Mouse (Mus musculus) spleen, postnatal 36 days (tissue): Measurements from ENCODE around the gene Ddx55.

Source experiments
- DNase-seq, 2 experiments: peaks; one replicate each; pipeline ENCODE4 v3.0.0; 2022; ENCODE audit warnings: low spot score in 2 of 2, mixed read lengths in 1 of 2

The Ddx55 gene

DNA sequence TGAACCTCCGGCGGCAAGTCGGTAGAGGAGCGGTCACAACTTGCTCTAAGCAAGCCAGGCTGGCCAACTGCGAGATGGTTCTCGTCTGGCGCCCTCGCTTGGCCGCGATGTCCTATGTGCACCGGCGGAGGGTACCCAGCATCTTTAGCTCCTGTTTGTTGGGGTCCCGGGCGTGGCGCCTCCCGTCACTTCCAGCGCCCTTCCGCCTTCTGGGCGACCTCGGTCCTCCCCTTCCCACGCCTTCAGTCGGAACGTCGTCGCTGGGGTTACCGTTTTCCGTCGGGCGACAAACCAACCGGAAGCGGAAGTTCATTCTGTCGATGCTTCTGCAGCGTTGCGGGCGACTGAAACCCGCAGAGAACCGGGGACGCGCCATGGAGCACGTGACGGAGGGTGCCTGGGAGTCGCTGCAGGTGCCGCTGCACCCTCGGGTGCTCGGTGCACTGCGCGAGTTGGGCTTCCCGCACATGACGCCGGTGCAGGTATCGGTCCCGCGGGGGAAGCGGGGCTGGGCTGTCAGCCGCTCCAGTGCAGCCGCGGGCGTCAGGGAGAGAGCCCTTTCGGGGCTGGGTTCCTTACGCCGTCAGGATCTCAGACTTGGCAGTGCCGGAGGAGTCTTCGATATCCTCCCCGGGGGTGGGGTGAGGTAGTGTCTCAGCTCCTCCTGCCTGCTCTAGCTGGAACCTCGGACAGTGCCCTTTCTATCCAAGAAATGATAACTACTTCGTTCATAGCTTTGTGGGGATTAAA is at the start of gene Ddx55:
TSS of gene Ddx55 (plus strand) at position 307 of the 750 bp plus-strand sequence.
- peak; percentile 91 to 93 for DNase-seq

DNA sequence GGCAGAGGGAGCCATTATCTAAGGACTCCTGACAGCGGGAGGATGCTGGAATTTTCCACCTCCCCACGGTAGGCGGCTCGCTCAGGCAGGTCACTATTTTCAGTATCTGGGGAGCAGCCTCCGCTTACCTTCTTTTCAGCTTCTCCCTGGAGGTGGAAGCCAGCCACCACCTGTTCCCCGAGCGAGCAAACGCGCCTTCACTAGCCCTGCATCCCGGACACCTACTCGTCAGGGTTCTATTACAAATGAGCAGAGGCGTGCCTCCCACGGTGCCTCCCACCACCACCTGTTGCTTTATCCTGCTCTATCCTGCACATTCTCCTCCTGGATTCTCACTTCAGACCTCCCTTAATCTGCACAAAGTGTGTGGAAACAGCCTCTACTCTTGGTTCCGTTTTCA is 48.9 kb upstream of the Ddx55 start:
- DNase-seq = no peak

DNA sequence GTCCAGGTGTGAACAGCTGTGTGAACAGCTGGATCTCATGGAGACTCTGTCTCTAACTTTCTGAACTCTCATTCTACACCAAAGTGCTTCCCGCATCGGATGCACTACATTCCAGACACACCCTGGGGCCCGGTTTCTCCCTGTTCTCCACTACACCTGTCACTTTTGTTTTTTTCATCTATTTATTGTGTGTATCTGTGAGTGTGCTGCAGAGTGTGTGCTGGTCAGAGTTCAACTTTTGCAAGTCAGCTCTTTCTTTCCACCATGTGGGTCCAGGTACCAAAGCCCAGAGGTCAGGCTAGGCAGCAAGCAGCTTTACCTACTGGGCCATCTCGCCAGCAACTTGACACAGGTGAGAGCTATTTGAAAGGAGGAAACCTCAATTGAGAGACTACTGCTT is 47.4 kb upstream of the Ddx55 start:
- DNase-seq = no peak

DNA sequence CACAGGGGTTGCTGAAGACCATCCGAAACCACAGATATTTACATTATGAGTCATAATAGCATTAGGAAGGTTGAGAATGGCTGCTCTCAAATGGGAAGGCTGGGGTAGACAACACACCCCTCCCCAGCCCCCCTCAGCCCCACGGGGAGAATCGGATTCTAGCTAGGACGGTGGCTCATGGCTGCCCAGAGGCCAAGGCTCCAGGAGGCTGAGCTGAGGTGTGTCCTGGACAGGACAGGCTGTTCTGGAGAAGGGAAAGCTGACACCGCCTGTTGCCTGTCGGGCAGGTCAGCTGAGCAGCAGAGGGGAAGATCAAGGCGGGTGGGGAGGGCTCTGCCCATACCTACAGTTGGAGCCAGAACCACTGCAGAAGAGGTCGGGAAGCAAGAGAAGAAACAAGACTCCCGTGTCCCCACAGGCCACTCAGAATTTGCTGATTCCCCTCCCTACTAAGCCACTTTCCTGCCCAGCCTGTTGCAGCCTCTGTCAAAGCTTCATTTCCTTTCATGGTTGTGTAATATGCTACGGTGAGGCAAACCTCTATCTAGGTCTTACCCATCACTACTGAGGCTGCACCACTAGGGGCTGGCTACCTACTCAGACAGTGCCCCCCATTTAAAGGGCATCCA is 45.8 kb upstream of the Ddx55 start:
- DNase-seq = no peak

DNA sequence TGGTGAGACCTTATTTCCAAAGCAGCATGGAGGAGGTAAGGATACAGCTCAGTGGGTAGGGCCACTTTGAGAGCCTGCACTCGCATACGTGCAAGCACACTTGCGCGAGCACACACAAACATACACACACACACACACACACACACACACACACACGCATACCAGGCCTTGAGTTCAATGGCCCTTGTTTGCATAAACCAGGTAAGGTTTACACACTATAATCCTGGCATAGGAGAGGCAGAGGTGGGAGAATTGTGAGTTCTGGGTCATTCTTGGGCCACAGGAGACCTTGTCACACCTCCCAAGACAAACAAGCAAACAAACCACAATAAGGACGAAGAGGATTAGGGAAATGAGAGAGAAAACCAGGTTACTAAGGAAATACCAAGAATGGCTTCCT is 43.5 kb upstream of the Ddx55 start:
- no peak for DNase-seq

DNA sequence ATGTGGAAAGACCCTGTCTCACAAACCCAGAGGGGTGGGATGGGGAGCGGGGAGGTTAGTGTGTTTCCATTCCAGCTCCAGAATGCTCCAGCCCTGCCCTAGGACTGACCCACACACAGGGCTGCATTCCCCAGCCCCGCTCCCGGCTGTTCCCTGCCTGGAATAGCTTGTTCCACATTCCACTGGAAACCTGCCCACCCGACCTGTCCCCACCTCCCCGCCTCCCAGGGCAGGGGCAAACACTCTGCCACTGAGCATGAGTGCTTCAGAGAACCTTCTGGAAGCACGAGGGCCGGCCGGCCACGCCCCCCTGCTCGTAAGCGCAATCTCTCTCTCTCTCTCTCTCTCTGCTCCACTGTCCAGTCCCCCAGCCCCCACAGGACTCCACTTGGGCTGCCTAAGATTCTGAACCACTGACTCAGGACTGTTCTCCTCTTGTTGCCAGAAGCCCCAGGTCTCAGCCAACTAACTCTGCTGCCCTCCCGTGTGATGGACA is 42.9 kb upstream of the Ddx55 start:
- DNase-seq = no peak

DNA sequence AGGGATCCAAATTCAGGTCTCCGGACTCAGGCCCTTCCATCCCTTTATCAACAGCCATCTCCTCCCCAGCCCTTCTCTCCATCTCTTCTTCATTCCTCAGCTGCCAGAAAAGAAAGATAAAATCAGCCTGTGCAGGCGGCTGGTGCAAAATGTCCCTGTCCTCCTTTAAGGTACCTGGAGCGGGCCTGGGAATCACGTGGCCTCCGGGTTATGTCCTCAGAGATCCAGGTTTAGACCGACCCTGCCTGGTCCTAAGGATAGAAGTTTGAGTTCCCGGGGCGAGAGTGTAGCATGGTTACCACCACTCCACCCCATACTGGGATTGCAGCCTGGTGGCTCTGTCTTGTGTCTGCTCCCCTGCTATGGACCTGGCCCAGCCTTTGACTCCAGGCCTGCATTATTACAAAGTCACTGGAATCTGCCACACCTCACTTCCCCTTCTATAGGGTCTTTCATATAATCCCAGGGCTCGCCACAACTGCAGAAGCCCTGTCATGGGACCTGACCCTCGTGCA is 42.1 kb upstream of the Ddx55 start:
- DNase-seq = no peak

DNA sequence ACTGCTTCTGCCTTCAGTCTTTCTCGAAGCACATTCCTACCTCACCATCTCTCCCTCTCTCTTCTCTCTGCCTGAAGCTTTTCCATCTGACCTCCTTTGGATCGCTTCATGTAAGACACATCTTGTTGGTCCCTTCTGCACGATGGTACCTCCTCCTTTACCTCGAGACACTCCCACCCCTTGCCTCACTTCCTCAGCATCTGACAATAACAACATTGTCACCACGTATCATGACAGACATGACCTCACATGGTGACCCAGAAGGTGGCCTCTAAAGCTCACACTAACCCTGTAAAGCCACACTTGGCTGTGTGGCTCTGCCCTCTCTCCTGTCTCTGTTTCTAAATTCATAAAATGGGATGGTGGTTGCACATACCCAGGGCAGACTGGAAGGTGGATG is 36.9 kb upstream of the Ddx55 start:
- DNase-seq = no peak

DNA sequence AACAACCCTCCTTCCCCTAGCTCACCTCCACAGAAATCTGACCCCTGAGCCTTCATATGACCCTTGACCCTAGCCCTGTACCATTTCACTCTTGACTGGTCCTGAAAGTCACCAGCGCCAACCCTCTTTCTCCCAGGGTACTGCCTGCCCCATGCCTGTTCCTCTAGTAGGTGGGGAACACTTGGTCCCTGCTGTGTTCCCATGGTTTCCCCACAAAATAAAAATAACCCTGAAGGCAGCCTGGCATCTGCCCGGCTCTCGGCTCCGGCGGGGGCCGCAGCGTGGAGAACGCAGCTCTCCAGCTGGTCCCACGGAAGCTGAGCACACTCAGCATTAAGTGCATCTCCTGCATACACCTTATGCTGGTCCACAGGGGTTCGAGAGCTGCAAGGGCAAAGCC is 34.0 kb upstream of the Ddx55 start:
- DNase-seq = no peak

DNA sequence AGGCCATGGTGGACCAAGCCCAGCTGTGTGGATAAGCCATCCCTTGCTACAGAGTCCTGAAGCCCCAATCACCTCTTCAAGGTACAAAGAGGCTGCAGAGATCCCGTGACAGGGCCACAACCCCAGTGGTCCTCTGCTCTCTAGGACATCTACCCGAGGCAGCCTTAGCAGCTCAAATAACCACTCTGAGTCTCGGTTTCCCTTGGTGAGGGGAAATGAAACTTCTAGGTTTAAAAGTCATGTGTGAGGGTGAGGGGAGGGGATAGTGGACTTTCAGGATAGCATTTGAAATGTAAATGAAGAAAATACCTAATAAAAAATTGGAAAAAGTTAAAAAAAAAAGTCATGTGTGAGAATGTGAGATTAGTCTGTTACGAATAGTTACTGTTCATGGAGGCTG is 31.1 kb upstream of the Ddx55 start:
- peak; percentile 32 to 47 for DNase-seq

DNA sequence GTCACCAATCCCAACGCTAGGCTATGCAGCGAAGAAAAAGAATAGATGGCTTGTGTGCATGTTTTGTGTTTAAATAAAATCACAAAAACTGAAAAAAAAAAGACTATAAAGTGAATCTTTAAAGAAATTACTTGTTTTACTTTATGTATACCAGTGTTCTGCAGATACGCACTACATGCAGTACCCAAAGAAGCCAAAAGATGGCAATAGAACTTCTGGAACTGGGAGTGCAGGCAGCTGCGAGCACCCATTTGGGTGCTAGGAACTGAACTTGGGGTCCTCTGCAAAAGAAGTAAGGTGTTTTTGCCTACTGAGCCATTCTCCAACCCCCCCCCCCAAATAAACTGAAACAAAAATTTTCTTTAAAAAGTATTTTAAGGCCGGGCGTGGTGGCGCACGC is 29.6 kb upstream of the Ddx55 start:
- DNase-seq = no peak

DNA sequence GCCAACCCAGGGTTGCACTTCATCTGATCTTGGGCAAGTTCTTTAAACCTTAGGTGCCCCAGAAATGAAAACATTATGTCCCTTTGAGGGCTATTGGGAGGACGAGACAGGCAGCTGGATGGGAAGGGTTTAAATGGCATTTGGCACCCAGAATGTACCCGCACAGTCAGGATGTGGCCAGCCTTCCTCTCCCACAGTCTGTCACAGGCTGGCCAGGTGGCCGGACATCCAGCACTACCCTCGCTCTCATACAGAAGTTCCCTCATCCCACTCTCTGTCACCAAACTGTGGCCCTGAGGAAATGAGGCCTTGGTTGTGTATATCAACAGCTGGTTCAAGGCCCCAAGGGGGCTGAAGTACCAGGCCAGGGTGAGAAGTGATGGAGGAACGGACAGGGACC is 27.7 kb upstream of the Ddx55 start:
- DNase-seq = no peak

DNA sequence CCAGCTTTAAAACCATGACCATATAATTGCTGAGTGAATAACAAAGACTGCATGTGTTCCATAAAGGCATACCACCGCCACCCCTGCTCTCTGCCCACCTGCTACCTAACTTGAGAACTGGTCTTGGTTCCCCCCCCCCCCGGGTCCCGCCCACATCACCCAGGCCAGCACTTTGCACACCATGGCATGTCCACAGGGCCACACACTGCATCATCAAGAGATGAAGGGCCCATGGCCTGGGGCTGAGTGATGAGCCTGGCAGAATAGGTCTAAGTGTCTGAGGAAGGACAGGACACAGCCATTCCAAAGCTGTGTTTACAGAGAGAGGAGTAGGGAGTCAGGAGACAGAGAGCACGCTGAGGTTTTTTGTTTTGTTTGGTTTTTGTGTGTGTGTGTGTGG is 24.3 kb upstream of the Ddx55 start:
- no peak for DNase-seq

DNA sequence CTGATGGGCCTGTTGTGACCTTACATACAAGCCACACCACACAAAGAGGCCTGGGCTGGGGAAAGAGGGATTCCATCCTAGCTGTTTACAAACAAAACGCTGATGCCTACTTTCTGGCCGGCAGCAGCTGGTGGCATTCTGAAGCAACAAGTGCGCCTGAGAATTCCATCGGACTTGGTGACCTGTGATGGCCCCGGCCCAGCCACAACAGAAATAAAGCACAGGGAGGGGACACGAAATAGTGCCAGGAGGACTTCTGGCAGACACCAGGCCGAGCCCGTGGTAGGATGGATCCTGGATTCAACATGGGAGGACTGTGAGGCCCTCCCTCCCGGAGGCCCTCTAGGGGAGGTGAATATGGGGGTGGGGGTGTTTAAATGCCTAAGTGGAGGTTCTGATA is 23.9 kb upstream of the Ddx55 start:
- no peak for DNase-seq

DNA sequence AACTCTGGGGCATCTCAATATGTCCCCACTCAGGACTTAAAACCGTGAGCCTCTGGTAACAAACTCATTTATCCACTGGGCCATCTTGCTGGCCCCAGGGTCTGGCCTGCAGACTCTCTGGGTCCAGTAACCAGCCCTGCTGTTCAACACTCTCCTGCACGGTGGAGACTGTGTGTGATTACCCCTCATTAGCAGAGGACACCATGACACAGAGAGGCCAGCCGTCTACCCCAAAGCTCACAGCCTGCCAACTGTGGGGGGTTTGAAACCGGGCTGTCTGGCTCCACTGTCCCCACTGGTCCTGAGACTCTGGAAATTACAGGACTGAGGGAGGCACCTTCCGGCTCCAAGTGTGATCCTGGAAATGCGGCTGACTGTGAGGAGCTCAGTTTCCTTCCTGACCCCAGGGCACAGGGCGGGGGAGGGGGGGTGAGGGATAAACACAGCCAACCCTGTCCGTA is 23.4 kb upstream of the Ddx55 start:
- no peak for DNase-seq

DNA sequence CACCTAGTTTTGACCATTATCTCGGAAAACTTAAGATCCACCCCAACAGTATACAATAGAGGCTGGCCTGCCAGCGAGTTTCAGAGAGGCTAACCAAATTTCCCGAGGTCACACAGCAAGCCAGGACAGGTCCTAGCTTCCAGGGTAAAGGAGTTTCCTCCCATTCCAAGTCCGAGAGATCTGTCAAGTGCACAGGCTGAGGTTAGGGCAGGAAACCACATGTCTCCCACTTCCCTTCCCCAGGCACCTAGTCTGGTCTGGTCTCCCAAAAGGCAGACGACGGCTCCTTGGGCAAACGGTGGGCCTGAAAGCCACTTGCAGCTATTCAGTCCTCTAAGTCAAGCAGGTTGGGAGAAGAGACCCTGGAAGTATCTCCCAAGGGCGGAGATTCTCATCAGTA is 23.0 kb upstream of the Ddx55 start:
- no peak for DNase-seq

DNA sequence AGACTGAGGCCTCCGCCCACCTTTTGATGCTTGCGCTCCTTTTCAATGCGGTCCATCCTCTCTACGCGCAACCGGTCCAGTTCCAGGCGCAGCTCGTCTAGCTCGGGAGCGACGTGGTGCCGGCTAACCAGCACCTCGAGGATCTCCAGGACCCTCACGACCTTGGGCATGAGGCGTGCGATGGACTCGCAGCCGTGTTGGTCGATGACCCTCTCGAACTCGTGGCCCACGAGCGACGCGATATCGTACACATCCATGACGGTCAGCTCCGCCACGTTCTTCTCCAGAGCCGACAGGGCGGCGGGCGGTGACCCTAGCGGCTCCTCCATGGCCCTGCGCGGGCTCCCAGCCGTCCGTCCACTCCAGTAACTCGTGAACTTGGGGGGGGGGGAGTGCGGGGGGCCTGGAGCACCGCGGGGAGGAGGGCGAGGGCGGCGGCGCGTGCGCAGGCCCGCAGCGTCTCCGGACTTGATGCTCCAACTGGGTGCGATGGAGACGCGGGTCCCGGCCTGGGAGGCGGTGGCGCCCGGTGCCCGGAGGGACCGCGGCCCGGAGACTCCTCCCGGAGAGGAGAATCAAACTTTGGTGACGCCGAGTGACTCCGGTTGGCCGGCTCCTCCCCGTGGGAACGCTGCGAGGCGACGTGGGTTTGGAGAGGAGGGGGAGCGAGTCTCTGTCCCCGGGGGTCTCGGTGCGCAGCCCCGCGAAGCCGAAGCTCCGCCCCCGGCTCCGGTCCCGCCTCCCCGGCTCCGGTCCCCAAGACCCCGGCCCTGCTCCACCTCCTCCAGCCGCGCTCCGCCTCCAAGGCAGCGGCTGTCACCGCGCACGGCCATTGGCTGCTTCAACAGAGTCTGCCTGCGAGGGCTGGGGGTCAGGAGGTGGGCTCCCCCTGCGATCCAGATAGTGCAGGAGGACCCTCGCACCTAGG is 21.7 kb upstream of the Ddx55 start, which contains the start of gene Rilpl1:
TSS of gene Rilpl1 (minus strand) at position 737 of the 928 bp plus-strand sequence.
- peak; percentile 62 for DNase-seq

DNA sequence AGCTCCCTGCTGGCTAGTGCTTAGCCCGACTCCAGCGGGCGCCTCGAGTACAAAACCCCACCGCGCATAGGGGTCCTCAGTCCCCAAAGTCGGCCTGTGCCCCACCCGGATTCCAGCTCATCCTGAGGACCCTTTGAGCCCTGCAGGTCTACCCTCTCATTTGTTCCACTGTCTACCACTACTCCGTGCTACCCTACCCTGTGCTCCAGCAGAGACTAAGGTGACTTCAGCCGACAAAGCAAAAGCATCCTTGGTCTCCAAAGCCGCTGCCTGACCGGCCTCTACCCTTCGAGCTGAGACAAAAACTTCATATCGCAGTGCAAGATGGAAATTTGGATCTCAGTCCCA is 21.1 kb upstream of the Ddx55 start:
- DNase-seq = no peak

DNA sequence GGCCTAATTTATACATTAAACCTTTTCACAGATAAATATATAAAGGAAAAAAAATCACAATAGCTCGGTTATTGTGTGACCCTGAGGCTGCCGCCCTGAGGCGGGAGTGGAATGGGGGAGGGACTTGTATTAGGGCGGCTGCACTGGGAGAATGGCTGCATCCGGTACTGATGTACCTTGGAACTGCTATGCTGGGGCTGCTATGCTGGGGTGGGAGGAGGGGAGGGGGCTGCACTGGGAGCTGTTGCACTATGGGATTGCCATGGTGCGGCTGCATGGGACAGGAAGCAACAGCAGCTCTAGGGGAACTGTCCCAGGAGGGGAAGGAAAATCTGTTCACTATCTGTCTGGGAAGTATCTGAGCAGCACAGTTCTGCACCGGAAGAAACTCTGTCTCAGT is 20.2 kb upstream of the Ddx55 start:
- DNase-seq = no peak

DNA sequence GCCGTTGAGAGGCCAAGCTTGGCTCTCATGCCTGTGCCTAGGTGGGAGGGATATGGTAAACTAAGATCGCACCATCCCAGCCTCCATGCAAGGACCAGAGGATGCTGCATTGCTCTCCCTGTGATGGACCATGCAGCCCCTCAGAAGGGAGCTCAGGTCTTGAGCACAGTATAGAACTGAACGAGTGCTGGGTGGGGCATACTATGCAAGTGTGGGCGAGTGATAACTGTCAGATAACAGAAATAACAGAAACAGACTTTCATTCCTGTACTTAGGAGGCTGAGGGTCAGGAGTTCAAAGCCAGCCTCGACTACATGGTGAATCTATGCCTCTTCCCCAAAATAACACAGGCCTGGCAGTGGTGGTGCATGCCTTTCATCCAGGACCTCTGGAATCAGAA is 17.6 kb upstream of the Ddx55 start:
- DNase-seq = no peak

DNA sequence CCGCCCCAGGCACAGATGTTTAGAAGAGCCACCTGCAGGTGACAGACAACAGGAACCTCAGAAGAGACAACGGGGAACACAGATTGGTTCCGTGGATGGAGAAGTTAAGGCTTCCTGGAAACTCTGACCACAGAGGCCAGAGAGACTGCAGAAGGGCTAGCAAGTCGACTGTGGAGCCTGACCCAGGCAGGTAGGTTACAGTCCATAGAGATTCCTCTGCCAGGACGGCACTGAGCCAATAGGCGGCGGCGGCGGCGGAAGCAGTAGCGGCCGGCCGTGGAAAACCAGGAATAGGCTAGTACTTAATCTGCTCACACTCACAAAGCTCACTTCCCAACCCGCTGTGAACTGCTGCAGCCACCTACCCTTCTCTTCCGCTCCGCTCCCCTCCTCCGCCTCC is 15.9 kb upstream of the Ddx55 start:
- peak; percentile 56 to 59 for DNase-seq
